ENCODE assay signal across 16 mouse cellular contexts in the genomic region with DNA sequence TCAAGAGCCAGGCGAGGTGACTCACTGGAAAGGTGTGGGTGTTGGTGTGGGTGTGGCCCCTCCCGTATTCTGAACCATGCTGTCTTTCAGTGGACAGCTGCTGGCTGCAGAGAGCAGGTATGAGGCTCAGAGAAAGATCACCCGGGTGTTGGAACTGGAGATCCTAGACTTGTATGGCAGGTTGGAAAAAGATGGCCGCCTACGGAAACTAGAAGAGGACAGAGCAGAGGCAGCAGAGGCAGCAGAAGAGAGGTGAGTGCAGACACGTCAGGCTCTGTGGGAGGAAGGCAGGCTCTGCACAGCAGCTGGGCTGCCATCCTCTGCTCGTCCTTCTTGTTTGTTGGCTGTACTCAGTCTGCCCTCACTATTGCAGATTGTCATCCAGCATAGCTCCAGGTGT. TPM values are rescaled to one million over a fixed set of nuclear protein-coding genes. Genes with fewer than 3 reads are reported as not detected.
DNase-seq lines count a peak whose midpoint lies in the region.
"Had no signal": no experiment of that assay in that cellular context is flagged by ENCODE, and none has a peak within 500 bp of the region (broad histone marks: within the 10 kb centered on the region; RNA-seq: fewer than 3 reads in every experiment).

No protein-coding gene starts in this region.

- DNase-seq in frontal cortex, postnatal 36 days (ENCODE audit: low spot score in 2 of 2) = peak; percentile 38 to 64
- DNase-seq in frontal cortex, postnatal 25 days (ENCODE audit: low spot score in 2 of 2) = no peak
- DNase-seq in right cerebral cortex, adult 2 months (ENCODE audit: low spot score in 2 of 2) = peak; percentile 45 to 57
- DNase-seq in right cerebral cortex, postnatal 10 days (ENCODE audit: low spot score in 2 of 2) = no peak
- peak; percentile 39 to 56 for DNase-seq in left cerebral cortex, adult 8-10 months (ENCODE audit: low spot score in 2 of 2)
- DNase-seq in right cerebral cortex, postnatal 36 days (ENCODE audit: low spot score in 2 of 2) = peak; percentile 20 to 56
- no peak for DNase-seq in kidney, postnatal 36 days
- DNase-seq: adrenal gland, postnatal 14 days; cerebellum, adult 18-20 months; cerebellum, adult 9-11 months; cerebellum, postnatal 36 days; gastrocnemius, adult 2 months; gastrocnemius, postnatal 25 days; heart, postnatal 10 days; heart, postnatal 4 days had no signal

RNA-seq across cellular contexts. Expression of gene Spaca9, which starts 13.6 kb away (rescaled TPM):
- 1 to 10 TPM in 2 of 4 experiments, under 1 TPM in 2; 0.55 to 2.1 (median 1.1) TPM for total RNA-seq in left cerebral cortex, adult 8-10 months (2022)
- total RNA-seq: gastrocnemius, adult 2 months; gastrocnemius, postnatal 25 days; heart, postnatal 10 days had no signal

RNA-seq across cellular contexts. Expression of gene Ak8, which starts 14.1 kb away (rescaled TPM):
- 1 to 10 TPM; 1.7 to 2.6 (median 2.4) TPM for total RNA-seq in left cerebral cortex, adult 8-10 months (2022)
- total RNA-seq: adrenal gland, postnatal 14 days; gastrocnemius, adult 2 months; granulocyte monocyte progenitor cell, adult 5-6 weeks; heart, postnatal 10 days; heart, postnatal 4 days had no signal

RNA-seq across cellular contexts. Expression of gene Tsc1, which starts 44.9 kb away (rescaled TPM):
- total RNA-seq in left cerebral cortex, adult 8-10 months (2022) = 10 to 100 TPM; 54.1 to 61.6 (median 57.4) TPM

Comparison
In these comparisons a context has a peak if more than half of its experiments do, and no peak if none do; other contexts are left out.
1. DNase-seq: peak in frontal cortex, postnatal 36 days (2 of 2), right cerebral cortex, adult 2 months (2 of 2), left cerebral cortex, adult 8-10 months (2 of 2) and right cerebral cortex, postnatal 36 days (2 of 2); none in frontal cortex, postnatal 25 days (0 of 2), right cerebral cortex, postnatal 10 days (0 of 2) and kidney, postnatal 36 days (0 of 2).